Mouse (Mus musculus): ENCODE data around the gene Phactr3. TPM values are rescaled to one million over a fixed set of nuclear protein-coding genes. Genes with fewer than 3 reads are reported as not detected.

Gene Phactr3
- polyA plus RNA-seq, 1 experiment from 2014 or later = 2.3 TPM

- H3K27me3 ChIP-seq = no peaks in the 10 kb centered on the region
- ATAC-seq (ENCODE audit: insufficient number of reproducible peaks, insufficient read depth, low FRiP score, low TSS enrichment, low read depth) = no peak
- no peaks in the 10 kb centered on the region for H3K36me3 ChIP-seq
- no peak overlapping the region for H3K9ac ChIP-seq (replicated peaks)
- H3K4me2 ChIP-seq = no peak overlapping the region
- H3K27ac ChIP-seq = no peak overlapping the region
- H3K9me3 ChIP-seq = 0 out of 2 replicates have a peak, but pooled peaks cover 4% of the 10 kb centered on the region
- H3K4me1 ChIP-seq (replicated peaks) = no peaks in the 10 kb centered on the region
- H3K4me3 ChIP-seq (replicated peaks) = no peak overlapping the region
- 83% methylated on average over 8 of the region's 8 CpGs for WGBS
Observed at GRCm38 (mm10) chr2:178229231-178229630, 110.5 kb downstream of the Phactr3 start.

- WGBS = 83% methylated on average over 5 of the region's 5 CpGs
- no peak overlapping the region for H3K27ac ChIP-seq
- no peaks in the 10 kb centered on the region for H3K27me3 ChIP-seq
- H3K4me1 ChIP-seq (replicated peaks) = 0 out of 2 replicates have a peak, but pooled peaks cover 5% of the 10 kb centered on the region
- H3K36me3 ChIP-seq = no peaks in the 10 kb centered on the region
- H3K9ac ChIP-seq (replicated peaks) = no peak overlapping the region
- no peak overlapping the region for H3K4me3 ChIP-seq (replicated peaks)
- no peak overlapping the region for H3K4me2 ChIP-seq
- 0 out of 2 replicates have a peak, but pooled peaks cover 4% of the 10 kb centered on the region for H3K9me3 ChIP-seq
- ATAC-seq (ENCODE audit: insufficient number of reproducible peaks, insufficient read depth, low FRiP score, low TSS enrichment, low read depth) = no peak
Observed at GRCm38 (mm10) chr2:178233487-178233886, 114.7 kb downstream of the Phactr3 start.

GRCm38 (mm10) chr2:178237056-178237455 lies 118.3 kb downstream of the Phactr3 start:
- WGBS = 74% methylated on average over 3 of the region's 3 CpGs
- H3K9ac ChIP-seq (replicated peaks) = no peak overlapping the region
- H3K27ac ChIP-seq = no peak overlapping the region
- peaks cover 16% of the 10 kb centered on the region for H3K4me1 ChIP-seq (replicated peaks)
- H3K36me3 ChIP-seq = no peaks in the 10 kb centered on the region
- no peak for ATAC-seq (ENCODE audit: insufficient number of reproducible peaks, insufficient read depth, low FRiP score, low TSS enrichment, low read depth)
- H3K4me3 ChIP-seq (replicated peaks) = no peak overlapping the region
- no peak overlapping the region for H3K4me2 ChIP-seq
- H3K9me3 ChIP-seq = no peaks in the 10 kb centered on the region
- H3K27me3 ChIP-seq = no peaks in the 10 kb centered on the region

GRCm38 (mm10) chr2:178238503-178238902 lies 119.7 kb downstream of the Phactr3 start:
- no peak for ATAC-seq (ENCODE audit: insufficient number of reproducible peaks, insufficient read depth, low FRiP score, low TSS enrichment, low read depth)
- Histone ChIP-seq H3K36me3 (no peaks in the 10 kb centered on the region), H3K4me2 (no peak overlapping the region), H3K4me1 (replicated peaks) (peaks cover 18% of the 10 kb centered on the region), H3K27me3 (no peaks in the 10 kb centered on the region), H3K27ac (no peak overlapping the region), H3K4me3 (replicated peaks) (no peak overlapping the region), H3K9me3 (no peaks in the 10 kb centered on the region), H3K9ac (replicated peaks) (no peak overlapping the region)
- WGBS = 83% methylated on average over 2 of the region's 2 CpGs

- no peak overlapping the region for H3K9ac ChIP-seq (replicated peaks)
- ATAC-seq (ENCODE audit: insufficient number of reproducible peaks, insufficient read depth, low FRiP score, low TSS enrichment, low read depth) = no peak
- no peaks in the 10 kb centered on the region for H3K27me3 ChIP-seq
- no peak overlapping the region for H3K4me2 ChIP-seq
- no peaks in the 10 kb centered on the region for H3K9me3 ChIP-seq
- peak overlapping the region; percentile 46 for H3K27ac ChIP-seq
- no peak overlapping the region for H3K4me3 ChIP-seq (replicated peaks)
- H3K36me3 ChIP-seq = no peaks in the 10 kb centered on the region
- 61% methylated on average over 8 of the region's 8 CpGs for WGBS
- peaks cover 18% of the 10 kb centered on the region for H3K4me1 ChIP-seq (replicated peaks)
Observed at GRCm38 (mm10) chr2:178240886-178241285, 122.1 kb downstream of the Phactr3 start.

- peak; percentile 71 for ATAC-seq (ENCODE audit: insufficient number of reproducible peaks, insufficient read depth, low FRiP score, low TSS enrichment, low read depth)
- H3K27ac ChIP-seq = peak overlapping the region; percentile 46
- WGBS = 32% methylated on average over 3 of the region's 3 CpGs
- H3K9ac ChIP-seq (replicated peaks) = no peak overlapping the region
- H3K27me3 ChIP-seq = no peaks in the 10 kb centered on the region
- H3K36me3 ChIP-seq = no peaks in the 10 kb centered on the region
- no peaks in the 10 kb centered on the region for H3K9me3 ChIP-seq
- no peak overlapping the region for H3K4me3 ChIP-seq (replicated peaks)
- H3K4me1 ChIP-seq (replicated peaks) = peaks cover 18% of the 10 kb centered on the region
- no peak overlapping the region for H3K4me2 ChIP-seq
Observed at GRCm38 (mm10) chr2:178241374-178241773, 122.6 kb downstream of the Phactr3 start.

- Histone ChIP-seq H3K27ac (no peak overlapping the region), H3K4me3 (replicated peaks) (no peak overlapping the region), H3K36me3 (no peaks in the 10 kb centered on the region), H3K9ac (replicated peaks) (no peak overlapping the region), H3K4me1 (replicated peaks) (peaks cover 18% of the 10 kb centered on the region), H3K4me2 (no peak overlapping the region), H3K27me3 (no peaks in the 10 kb centered on the region), H3K9me3 (no peaks in the 10 kb centered on the region)
- ATAC-seq (ENCODE audit: insufficient number of reproducible peaks, insufficient read depth, low FRiP score, low TSS enrichment, low read depth) = no peak
- 76% methylated on average over 3 of the region's 3 CpGs for WGBS
Observed at GRCm38 (mm10) chr2:178242996-178243395, 124.2 kb downstream of the Phactr3 start.

GRCm38 (mm10) chr2:178244866-178245265 lies 126.1 kb downstream of the Phactr3 start:
- Histone ChIP-seq H3K9ac (replicated peaks) (no peak overlapping the region), H3K4me2 (no peak overlapping the region), H3K27ac (no peak overlapping the region), H3K4me3 (replicated peaks) (no peak overlapping the region), H3K27me3 (no peaks in the 10 kb centered on the region), H3K9me3 (no peaks in the 10 kb centered on the region), H3K4me1 (replicated peaks) (peaks cover 12% of the 10 kb centered on the region), H3K36me3 (no peaks in the 10 kb centered on the region)
- ATAC-seq (ENCODE audit: insufficient number of reproducible peaks, insufficient read depth, low FRiP score, low TSS enrichment, low read depth) = no peak
- WGBS = 86% methylated on average over 1 of the region's 1 CpGs

- no peak for ATAC-seq (ENCODE audit: insufficient number of reproducible peaks, insufficient read depth, low FRiP score, low TSS enrichment, low read depth)
- Histone ChIP-seq H3K4me1 (replicated peaks) (peaks cover 12% of the 10 kb centered on the region), H3K9ac (replicated peaks) (no peak overlapping the region), H3K27ac (no peak overlapping the region), H3K9me3 (no peaks in the 10 kb centered on the region), H3K27me3 (no peaks in the 10 kb centered on the region), H3K4me2 (no peak overlapping the region), H3K4me3 (replicated peaks) (no peak overlapping the region), H3K36me3 (no peaks in the 10 kb centered on the region)
- WGBS = 81% methylated on average over 5 of the region's 5 CpGs
Observed at GRCm38 (mm10) chr2:178245841-178246240, 127.1 kb downstream of the Phactr3 start.

GRCm38 (mm10) chr2:178246767-178247166 lies 128.0 kb downstream of the Phactr3 start:
- Histone ChIP-seq H3K27me3 (no peaks in the 10 kb centered on the region), H3K9ac (replicated peaks) (no peak overlapping the region), H3K4me3 (replicated peaks) (no peak overlapping the region), H3K27ac (no peak overlapping the region), H3K4me1 (replicated peaks) (peaks cover 4% of the 10 kb centered on the region; the same call in 1 of the 2 replicates), H3K36me3 (no peaks in the 10 kb centered on the region), H3K9me3 (no peaks in the 10 kb centered on the region), H3K4me2 (no peak overlapping the region)
- 61% methylated on average over 4 of the region's 4 CpGs for WGBS
- no peak for ATAC-seq (ENCODE audit: insufficient number of reproducible peaks, insufficient read depth, low FRiP score, low TSS enrichment, low read depth)

GRCm38 (mm10) chr2:178247274-178247673 lies 128.5 kb downstream of the Phactr3 start:
- H3K4me1 ChIP-seq (replicated peaks) = no peaks in the 10 kb centered on the region
- H3K4me3 ChIP-seq (replicated peaks) = no peak overlapping the region
- H3K27me3 ChIP-seq = no peaks in the 10 kb centered on the region
- ATAC-seq (ENCODE audit: insufficient number of reproducible peaks, insufficient read depth, low FRiP score, low TSS enrichment, low read depth) = no peak
- H3K27ac ChIP-seq = no peak overlapping the region
- no peaks in the 10 kb centered on the region for H3K36me3 ChIP-seq
- H3K9me3 ChIP-seq = no peaks in the 10 kb centered on the region
- no peak overlapping the region for H3K4me2 ChIP-seq
- WGBS = 70% methylated on average over 8 of the region's 8 CpGs
- H3K9ac ChIP-seq (replicated peaks) = no peak overlapping the region

GRCm38 (mm10) chr2:178257117-178257825 lies 138.5 kb downstream of the Phactr3 start:
- Histone ChIP-seq H3K9me3 (no peaks in the 10 kb centered on the region), H3K9ac (replicated peaks) (no peak overlapping the region), H3K4me3 (replicated peaks) (no peak overlapping the region), H3K27me3 (no peaks in the 10 kb centered on the region; the same call in 1 of the 2 replicates), H3K36me3 (no peaks in the 10 kb centered on the region), H3K27ac (peak overlapping the region; percentile 50; the same call in 1 of the 2 replicates), H3K4me2 (peak overlapping the region; percentile 23; the same call in 1 of the 2 replicates), H3K4me1 (replicated peaks) (peaks cover 16% of the 10 kb centered on the region)
- 2% methylated on average over 3 of the region's 3 CpGs for WGBS
- ATAC-seq (ENCODE audit: insufficient number of reproducible peaks, insufficient read depth, low FRiP score, low TSS enrichment, low read depth) = peak; percentile 72
